9 mouse cellular contexts compared by ENCODE assay signal in the genomic region with DNA sequence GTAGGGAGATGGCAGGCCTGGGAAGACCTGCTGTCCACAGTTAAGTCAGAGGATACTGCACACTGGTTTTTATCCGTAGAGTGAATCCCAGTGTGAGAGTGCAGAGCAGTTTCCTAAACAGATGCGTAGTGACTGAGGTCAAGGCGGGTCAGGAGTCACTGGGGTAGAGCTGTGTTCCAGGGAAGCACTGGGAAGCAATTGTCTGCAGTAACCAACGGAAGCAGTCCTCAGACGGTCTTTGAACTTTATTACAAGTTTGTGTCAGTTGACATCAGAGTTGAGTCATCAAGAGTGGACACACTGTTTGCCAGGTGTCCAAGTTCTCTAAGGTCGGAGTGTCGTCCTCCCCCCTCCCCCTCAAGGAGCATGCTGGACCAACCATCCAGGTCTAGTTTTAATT. TPM values are rescaled to one million over a fixed set of nuclear protein-coding genes. Genes with fewer than 3 reads are reported as not detected.
DNase-seq lines count a peak whose midpoint lies in the region; ATAC-seq and TF ChIP-seq lines count a peak whose summit lies in the region.
"Had no signal": no experiment of that assay in that cellular context is flagged by ENCODE, and none has a peak within 500 bp of the region (broad histone marks: within the 10 kb centered on the region; RNA-seq: fewer than 3 reads in every experiment).

No protein-coding gene starts in this region.

- intact Hi-C loops in left cerebral cortex, postnatal 4 days (cut with DNase I) = no loop called here

- no peak for DNase-seq in layer of hippocampus, adult 2 months (ENCODE audit: low spot score in 2 of 2)
- no peak for DNase-seq in layer of hippocampus, adult 8-10 months (ENCODE audit: low spot score in 2 of 2)
- no peak for DNase-seq in forebrain, embryonic 10.5 days (ENCODE audit: extremely low spot score, low spot score)
- no peak for DNase-seq in layer of hippocampus, postnatal 14 days (ENCODE audit: low spot score in 2 of 2)
- no peak for DNase-seq in right cerebral cortex, postnatal 25 days
- DNase-seq in left cerebral cortex, postnatal 4 days = no peak

- no peaks in the 10 kb centered on the region for H3K27me3 ChIP-seq in forebrain, embryonic 10.5 days (ENCODE audit: poor library complexity, severe bottlenecking)
- H3K27me3 ChIP-seq in intestine, embryonic 15.5 days (replicated peaks) = no peaks in the 10 kb centered on the region
- H3K27me3 ChIP-seq in neural tube, embryonic 15.5 days (replicated peaks) = no peaks in the 10 kb centered on the region

- H3K27ac ChIP-seq in layer of hippocampus, adult 2 months = no peak overlapping the region
- no peak overlapping the region for H3K27ac ChIP-seq in forebrain, embryonic 10.5 days
- H3K27ac ChIP-seq in intestine, embryonic 15.5 days = no peak overlapping the region
- no peak overlapping the region for H3K27ac ChIP-seq in neural tube, embryonic 15.5 days (replicated peaks)

- H3K36me3 ChIP-seq in forebrain, embryonic 10.5 days (replicated peaks) = peaks cover 92% of the 10 kb centered on the region
- peaks cover 19% of the 10 kb centered on the region; the same call in 1 of the 2 replicates for H3K36me3 ChIP-seq in intestine, embryonic 15.5 days
- peaks cover 32% of the 10 kb centered on the region for H3K36me3 ChIP-seq in neural tube, embryonic 15.5 days

- ATAC-seq in intestine, embryonic 15.5 days = 0 out of 2 replicates have a peak, but pooled peaks have one; percentile 21
- ATAC-seq in neural tube, embryonic 15.5 days (ENCODE audit: low FRiP score) = no peak

- H3K4me2 ChIP-seq in intestine, embryonic 15.5 days (replicated peaks) = peak overlapping the region; percentile 33
- peak overlapping the region; percentile 67 for H3K4me2 ChIP-seq in neural tube, embryonic 15.5 days

- 68% methylated on average over 7 of the region's 7 CpGs for WGBS in forebrain, embryonic 10.5 days
- 29% methylated on average over 7 of the region's 7 CpGs for WGBS in intestine, embryonic 15.5 days
- WGBS in neural tube, embryonic 15.5 days = 32% methylated on average over 7 of the region's 7 CpGs

- no peak overlapping the region for H3K9ac ChIP-seq in intestine, embryonic 15.5 days
- H3K9ac ChIP-seq in neural tube, embryonic 15.5 days (replicated peaks) = peak overlapping the region; percentile 41; the same call in 1 of the 2 replicates

- peaks cover 68% of the 10 kb centered on the region for H3K4me1 ChIP-seq in forebrain, embryonic 10.5 days
- H3K4me1 ChIP-seq in intestine, embryonic 15.5 days (replicated peaks) = peaks cover 47% of the 10 kb centered on the region
- peaks cover 83% of the 10 kb centered on the region for H3K4me1 ChIP-seq in neural tube, embryonic 15.5 days

- H3K4me3 ChIP-seq in layer of hippocampus, adult 2 months = peak overlapping the region; percentile 78
- peak overlapping the region; percentile 34 for H3K4me3 ChIP-seq in forebrain, embryonic 10.5 days
- no peak overlapping the region for H3K4me3 ChIP-seq in intestine, embryonic 15.5 days (replicated peaks)
- peak overlapping the region; percentile 36 for H3K4me3 ChIP-seq in neural tube, embryonic 15.5 days (replicated peaks)
- H3K4me3 ChIP-seq: erythroblast, embryonic 14.5 days had no signal

- TF ChIP-seq CTCF in layer of hippocampus, adult 2 months (conservative IDR thresholded peaks at IDR 0.05) = no peak

- H3K9me3 ChIP-seq in forebrain, embryonic 10.5 days = 0 out of 2 replicates have a peak, but pooled peaks cover 2% of the 10 kb centered on the region
- H3K9me3 ChIP-seq in intestine, embryonic 15.5 days = no peaks in the 10 kb centered on the region
- no peaks in the 10 kb centered on the region for H3K9me3 ChIP-seq in neural tube, embryonic 15.5 days (replicated peaks)

RNA-seq across cellular contexts. Expression of a gene that starts 6.0 kb away (rescaled TPM):
- 100 to 1,000 TPM; 503 to 530 TPM for total RNA-seq in layer of hippocampus, adult 2 months (2021)
- total RNA-seq in layer of hippocampus, adult 8-10 months (2022) = 100 to 1,000 TPM; 443 to 537 (median 496) TPM
- polyA plus RNA-seq in forebrain, embryonic 10.5 days (2016; fragmentation: Nextera tagmentation; extraction: Ambion mirVana) = 256 and 273 TPM in 2 replicates
- polyA plus RNA-seq in intestine, embryonic 15.5 days (2015; fragmentation: Nextera tagmentation; extraction: Ambion mirVana) = 386 and 396 TPM in 2 replicates
- polyA plus RNA-seq in neural tube, embryonic 15.5 days (2015; fragmentation: Nextera tagmentation; extraction: Ambion mirVana) = 773 and 880 TPM in 2 replicates
- 100 to 1,000 TPM; 567 to 576 TPM for total RNA-seq in layer of hippocampus, postnatal 14 days (2021)
- 100 to 1,000 TPM; 619 to 641 TPM for total RNA-seq in left cerebral cortex, postnatal 4 days (2021)
